ENCODE assay signal across 9 mouse cellular contexts in the genomic region with DNA sequence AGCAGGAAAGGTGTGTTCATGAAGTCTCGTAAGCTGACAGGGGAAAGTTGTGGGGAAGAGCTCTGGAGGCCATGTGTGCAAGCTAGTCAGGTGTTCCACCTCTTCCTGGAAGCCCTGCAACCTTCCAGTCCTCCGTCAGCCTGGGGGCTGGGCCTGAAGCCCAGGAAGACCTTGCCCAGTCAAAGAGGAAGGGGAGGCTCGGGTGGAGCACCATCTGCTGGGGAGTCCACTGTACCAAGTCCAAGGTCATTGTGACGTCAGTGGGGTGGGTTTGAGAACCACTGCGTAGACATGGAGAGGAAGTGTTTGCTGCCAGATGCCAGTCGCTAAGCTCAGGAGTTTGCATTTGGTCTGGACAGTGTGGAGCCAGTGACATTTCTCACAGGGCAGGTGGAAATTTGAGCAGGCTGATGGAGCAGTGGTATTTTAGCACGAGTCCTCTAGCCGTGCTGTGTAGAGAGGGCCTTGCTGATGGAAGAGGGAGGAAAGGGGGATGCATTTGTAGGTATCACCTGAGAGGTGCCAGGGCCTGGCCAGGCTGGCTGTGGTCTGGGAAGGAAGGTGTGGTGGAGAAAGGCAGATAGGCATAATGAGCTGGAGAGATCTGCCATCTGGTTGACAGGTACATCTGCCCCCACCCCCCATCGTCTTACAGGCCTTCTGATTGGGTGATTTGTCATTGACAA. TPM values are rescaled to one million over a fixed set of nuclear protein-coding genes. Genes with fewer than 3 reads are reported as not detected.
A peak's percentile ranks its signal among the peaks of the same experiment; 100 is the strongest.
DNase-seq lines count a peak whose midpoint lies in the region; ATAC-seq and TF ChIP-seq lines count a peak whose summit lies in the region.
"Had no signal": no experiment of that assay in that cellular context is flagged by ENCODE, and none has a peak within 500 bp of the region (broad histone marks: within the 10 kb centered on the region; RNA-seq: fewer than 3 reads in every experiment).

No protein-coding gene starts in this region.

- DNase-seq in hindbrain, postnatal 0 days (ENCODE audit: low spot score), result no peak
- DNase-seq in hindbrain, embryonic 10.5 days (ENCODE audit: low spot score), result no peak
- DNase-seq in adrenal gland, adult 2 months, result peak; percentile 81
- peak; percentile 71 for DNase-seq in heart, postnatal 25 days (ENCODE audit: low spot score)
- DNase-seq in liver, embryonic 14.5 days (ENCODE audit: low read depth in 3 of 3, low spot score in 3 of 3), result no peak
- no peak for DNase-seq in layer of hippocampus, postnatal 14 days (ENCODE audit: low spot score in 2 of 2)

- no peak overlapping the region for H3K4me2 ChIP-seq in hindbrain, postnatal 0 days (ENCODE audit: low read depth, low read length)
- no peak overlapping the region for H3K4me2 ChIP-seq in liver, embryonic 14.5 days (ENCODE audit: low read depth)
- no peak overlapping the region for H3K4me2 ChIP-seq in stomach, embryonic 16.5 days (ENCODE audit: low read depth, low read length)
- no peak overlapping the region for H3K4me2 ChIP-seq in forebrain, embryonic 12.5 days

- no peaks in the 10 kb centered on the region for H3K27me3 ChIP-seq in hindbrain, postnatal 0 days (ENCODE audit: insufficient read depth, low read length)
- no peaks in the 10 kb centered on the region for H3K27me3 ChIP-seq in hindbrain, embryonic 10.5 days (ENCODE audit: insufficient read depth, poor library complexity, severe bottlenecking)
- H3K27me3 ChIP-seq in liver, embryonic 14.5 days (ENCODE audit: control insufficient read depth, insufficient read depth, low read length), result no peaks in the 10 kb centered on the region
- H3K27me3 ChIP-seq in stomach, embryonic 16.5 days (ENCODE audit: control insufficient read depth, insufficient read depth, low read length), result no peaks in the 10 kb centered on the region
- no peaks in the 10 kb centered on the region for H3K27me3 ChIP-seq in forebrain, embryonic 12.5 days
- H3K27me3 ChIP-seq: Patski had no signal

- no peak for ATAC-seq in hindbrain, postnatal 0 days
- no peak for ATAC-seq in liver, embryonic 14.5 days (ENCODE audit: insufficient read depth)
- peak; percentile 21; the same call in 1 of the 2 replicates for ATAC-seq in stomach, embryonic 16.5 days (ENCODE audit: insufficient read depth, low FRiP score)
- ATAC-seq in forebrain, embryonic 12.5 days (ENCODE audit: low FRiP score), result no peak
- ATAC-seq: Patski had no signal

- no peak for TF ChIP-seq CTCF in hindbrain, postnatal 0 days (IDR thresholded peaks at IDR 0.05; ENCODE audit: low read depth)
- TF ChIP-seq CTCF in liver, embryonic 14.5 days (IDR thresholded peaks at IDR 0.05; ENCODE audit: low read depth), result peak; percentile 19; the same call in 1 of the 2 replicates

- H3K9me3 ChIP-seq in hindbrain, postnatal 0 days (ENCODE audit: low read length), result no peaks in the 10 kb centered on the region
- no peaks in the 10 kb centered on the region for H3K9me3 ChIP-seq in hindbrain, embryonic 10.5 days
- H3K9me3 ChIP-seq in liver, embryonic 14.5 days (ENCODE audit: control insufficient read depth, low read length), result no peaks in the 10 kb centered on the region
- H3K9me3 ChIP-seq in stomach, embryonic 16.5 days (replicated peaks; ENCODE audit: control insufficient read depth, low read length), result no peaks in the 10 kb centered on the region
- H3K9me3 ChIP-seq in forebrain, embryonic 12.5 days, result no peaks in the 10 kb centered on the region

- H3K9ac ChIP-seq in hindbrain, postnatal 0 days (replicated peaks; ENCODE audit: low read length), result no peak overlapping the region
- H3K9ac ChIP-seq in liver, embryonic 14.5 days (replicated peaks), result no peak overlapping the region
- H3K9ac ChIP-seq in stomach, embryonic 16.5 days (ENCODE audit: low read length), result no peak overlapping the region
- no peak overlapping the region for H3K9ac ChIP-seq in forebrain, embryonic 12.5 days

- H3K4me3 ChIP-seq in hindbrain, postnatal 0 days (ENCODE audit: low read length), result no peak overlapping the region
- no peak overlapping the region for H3K4me3 ChIP-seq in hindbrain, embryonic 10.5 days
- no peak overlapping the region for H3K4me3 ChIP-seq in liver, embryonic 14.5 days (ENCODE audit: insufficient read depth in 1 of 2, low read depth in 2 of 2, low read length in 2 of 2)
- no peak overlapping the region for H3K4me3 ChIP-seq in stomach, embryonic 16.5 days (replicated peaks; ENCODE audit: low read length)
- no peak overlapping the region for H3K4me3 ChIP-seq in forebrain, embryonic 12.5 days (replicated peaks)

- no peak for TF ChIP-seq EP300 in liver, embryonic 14.5 days (IDR thresholded peaks at IDR 0.05; ENCODE audit: low read depth)

- 66% methylated on average over 9 of the region's 9 CpGs for WGBS in hindbrain, postnatal 0 days
- 84% methylated on average over 9 of the region's 9 CpGs for WGBS in hindbrain, embryonic 10.5 days
- WGBS in liver, embryonic 14.5 days (ENCODE audit: insufficient replicate concordance), result 37% methylated on average over 9 of the region's 9 CpGs
- 48% methylated on average over 9 of the region's 9 CpGs for WGBS in stomach, embryonic 16.5 days
- WGBS in forebrain, embryonic 12.5 days, result 87% methylated on average over 9 of the region's 9 CpGs

- intact Hi-C loops in heart, postnatal 25 days (cut with DNase I), result no loop called here

- H3K36me3 ChIP-seq in hindbrain, postnatal 0 days (ENCODE audit: insufficient read depth, low read length), result no peaks in the 10 kb centered on the region
- peaks cover 36% of the 10 kb centered on the region for H3K36me3 ChIP-seq in hindbrain, embryonic 10.5 days
- no peaks in the 10 kb centered on the region; the same call in 1 of the 2 replicates for H3K36me3 ChIP-seq in liver, embryonic 14.5 days (replicated peaks; ENCODE audit: control insufficient read depth, insufficient read depth, low read depth)
- H3K36me3 ChIP-seq in stomach, embryonic 16.5 days (ENCODE audit: control insufficient read depth, insufficient read depth, low read length), result no peaks in the 10 kb centered on the region
- peaks cover 4% of the 10 kb centered on the region; the same call in 1 of the 2 replicates for H3K36me3 ChIP-seq in forebrain, embryonic 12.5 days (replicated peaks)

- peak overlapping the region; percentile 2; the same call in 1 of the 2 replicates for H3K27ac ChIP-seq in hindbrain, postnatal 0 days
- no peak overlapping the region for H3K27ac ChIP-seq in hindbrain, embryonic 10.5 days
- H3K27ac ChIP-seq in liver, embryonic 14.5 days, result no peak overlapping the region
- H3K27ac ChIP-seq in stomach, embryonic 16.5 days (ENCODE audit: low read length), result peak overlapping the region; percentile 58
- no peak overlapping the region for H3K27ac ChIP-seq in forebrain, embryonic 12.5 days

- peaks cover 9% of the 10 kb centered on the region; the same call in 1 of the 2 replicates for H3K4me1 ChIP-seq in hindbrain, postnatal 0 days (ENCODE audit: insufficient read depth, low read length)
- H3K4me1 ChIP-seq in hindbrain, embryonic 10.5 days (replicated peaks), result peaks cover 47% of the 10 kb centered on the region
- peaks cover 24 to 74% of the 10 kb centered on the region in 2 experiments for H3K4me1 ChIP-seq in liver, embryonic 14.5 days (replicated peaks; ENCODE audit: control insufficient read depth in 2 of 2, insufficient read depth in 2 of 2, low read length in 1 of 2)
- H3K4me1 ChIP-seq in stomach, embryonic 16.5 days (ENCODE audit: control insufficient read depth, insufficient read depth, low read length), result peaks cover 59% of the 10 kb centered on the region
- peaks cover 26% of the 10 kb centered on the region for H3K4me1 ChIP-seq in forebrain, embryonic 12.5 days

RNA-seq across cellular contexts. Expression of a gene that starts 5.4 kb away (rescaled TPM):
- 86.6 and 88.5 TPM in 2 replicates for total RNA-seq in hindbrain, postnatal 0 days (2014; rRNA removed)
- 310 and 315 TPM in 2 replicates for polyA plus RNA-seq in hindbrain, postnatal 0 days (2015; fragmentation: Nextera tagmentation; extraction: Ambion mirVana)
- polyA plus RNA-seq in hindbrain, embryonic 10.5 days (2016; fragmentation: Nextera tagmentation; extraction: Ambion mirVana), result 331 and 370 TPM in 2 replicates
- 100 to 1,000 TPM; 312 to 392 TPM for total RNA-seq in adrenal gland, adult 2 months (2021)
- 140 and 199 TPM in 2 replicates for polyA plus RNA-seq in adrenal gland, adult 2 months (2012; rRNA removed)
- total RNA-seq in heart, postnatal 25 days (2021), result 100 to 1,000 TPM; 415 to 449 TPM
- polyA plus RNA-seq in liver, embryonic 14.5 days (2012; rRNA removed), result 55.4 and 63.0 TPM in 2 replicates
- polyA plus RNA-seq in liver, embryonic 14.5 days (2014; fragmentation: Nextera tagmentation; extraction: Ambion mirVana), result 105 and 110 TPM in 2 replicates
- polyA plus RNA-seq in stomach, embryonic 16.5 days (2015; fragmentation: Nextera tagmentation; extraction: Ambion mirVana), result 421 and 434 TPM in 2 replicates
- 307 and 312 TPM in 2 replicates for polyA plus RNA-seq in forebrain, embryonic 12.5 days (2016; fragmentation: Nextera tagmentation; extraction: Ambion mirVana)
- total RNA-seq in layer of hippocampus, postnatal 14 days (2021), result 100 to 1,000 TPM; 406 to 431 TPM

Comparison
In these comparisons a context has a peak if more than half of its experiments do, and no peak if none do; other contexts are left out.
1. H3K27ac ChIP-seq: peak in hindbrain, postnatal 0 days (single experiment) and stomach, embryonic 16.5 days (single experiment); none in hindbrain, embryonic 10.5 days (single experiment), liver, embryonic 14.5 days (single experiment) and forebrain, embryonic 12.5 days (single experiment).
2. DNase-seq: peak in adrenal gland, adult 2 months (single experiment) and heart, postnatal 25 days (single experiment); none in hindbrain, postnatal 0 days (single experiment), hindbrain, embryonic 10.5 days (single experiment), liver, embryonic 14.5 days (0 of 3) and layer of hippocampus, postnatal 14 days (0 of 2).